Mouse (Mus musculus): ENCODE results near the gene Hist1h2ad. TPM values are rescaled to one million over a fixed set of nuclear protein-coding genes. Genes with fewer than 3 reads are reported as not detected.
"Not testable (repeated sequence)": the region's sequence is repeated elsewhere in the genome, so short reads cannot be mapped to it uniquely, and the experiment has no call there.

The Hist1h2ad gene
- total RNA-seq (2014; rRNA removed), result 162 and 232 TPM in 2 replicates
- polyA plus RNA-seq (2015; fragmentation: Nextera tagmentation; extraction: Ambion mirVana), result not detected in 2 replicates

- peak within 1 kb of the TSS; percentile 38 for H3K4me3 ChIP-seq (ENCODE audit: low read depth, low read length)
- not testable (repeated sequence) for H3K27me3 ChIP-seq (ENCODE audit: insufficient read depth, low read length); H3K36me3 ChIP-seq (ENCODE audit: insufficient read depth, low read length); H3K9ac ChIP-seq (replicated peaks; ENCODE audit: low read length, poor library complexity, severe bottlenecking); H3K9me3 ChIP-seq (ENCODE audit: low read length); H3K4me1 ChIP-seq (ENCODE audit: insufficient read depth, low read length)
- WGBS, result under 1% methylated on average over 22 of the region's 42 CpGs
- peak within 1 kb of the TSS; percentile 67 for H3K27ac ChIP-seq (ENCODE audit: low read depth, low read length)
- ATAC-seq (ENCODE audit: low FRiP score), result peak; percentile 93
- peak; percentile 99 for DNase-seq (ENCODE audit: low spot score)
- H3K4me2 ChIP-seq (ENCODE audit: low read depth, low read length, poor library complexity, severe bottlenecking), result peak within 1 kb of the TSS; percentile 54
These were observed at the start of gene Hist1h2ad, which contains the start of gene Hist1h2bf for GRCm38 (mm10) chr13:23573898-23574524. Hist1h2ad (plus strand) TSS chr13:23574381. Hist1h2bf (minus strand) TSS chr13:23574196.

- no peaks in the 10 kb centered on the region for H3K36me3 ChIP-seq (ENCODE audit: insufficient read depth, low read length)
- H3K9ac ChIP-seq (replicated peaks; ENCODE audit: low read length, poor library complexity, severe bottlenecking), result no peak overlapping the region
- H3K27ac ChIP-seq (ENCODE audit: low read depth, low read length), result no peak overlapping the region
- no peaks in the 10 kb centered on the region; the same call in 1 of the 2 replicates for H3K4me1 ChIP-seq (ENCODE audit: insufficient read depth, low read length)
- TF ChIP-seq CTCF (IDR thresholded peaks at IDR 0.05), result peak; percentile 91
- 9% methylated on average over 5 of the region's 5 CpGs for WGBS
- H3K4me3 ChIP-seq (ENCODE audit: low read depth, low read length), result peak overlapping the region; percentile 10; the same call in 1 of the 2 replicates
- ATAC-seq (ENCODE audit: low FRiP score) (no peak), DNase-seq (ENCODE audit: low spot score) (peak; percentile 89)
- H3K4me2 ChIP-seq (ENCODE audit: low read depth, low read length, poor library complexity, severe bottlenecking), result 0 out of 2 replicates have a peak overlapping the region, but pooled peaks have one; percentile 0
- H3K27me3 ChIP-seq (ENCODE audit: insufficient read depth, low read length), result no peaks in the 10 kb centered on the region
- no peaks in the 10 kb centered on the region for H3K9me3 ChIP-seq (ENCODE audit: low read length)
These were observed 49.5 kb upstream of the Hist1h2ad start for GRCm38 (mm10) chr13:23524654-23525053.

DNA sequence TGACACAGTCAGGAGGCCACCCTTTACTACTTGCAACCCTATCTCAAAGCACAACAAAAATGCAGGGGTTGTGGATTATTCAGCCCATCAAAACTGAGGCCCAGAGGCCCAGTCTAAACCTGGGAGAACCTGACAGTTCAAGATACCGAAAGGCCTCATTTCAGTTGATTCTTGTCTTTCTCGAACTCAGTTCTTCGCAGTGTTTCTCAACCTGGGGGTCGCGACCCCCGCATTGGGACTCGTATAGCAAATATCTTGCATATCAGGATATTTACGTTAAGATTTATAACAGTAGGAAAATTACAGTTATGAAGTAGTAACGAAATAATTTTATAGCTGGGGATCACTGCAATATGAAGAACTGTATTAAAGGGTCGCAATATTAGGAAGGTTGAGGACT, 48.3 kb upstream of the Hist1h2ad start:
- Histone ChIP-seq H3K9me3 (ENCODE audit: low read length) (no peaks in the 10 kb centered on the region), H3K9ac (replicated peaks; ENCODE audit: low read length, poor library complexity, severe bottlenecking) (no peak overlapping the region), H3K27ac (ENCODE audit: low read depth, low read length) (no peak overlapping the region), H3K4me2 (ENCODE audit: low read depth, low read length, poor library complexity, severe bottlenecking) (peak overlapping the region; percentile 54), H3K4me3 (ENCODE audit: low read depth, low read length) (peak overlapping the region; percentile 41), H3K36me3 (ENCODE audit: insufficient read depth, low read length) (no peaks in the 10 kb centered on the region), H3K27me3 (ENCODE audit: insufficient read depth, low read length) (no peaks in the 10 kb centered on the region), H3K4me1 (ENCODE audit: insufficient read depth, low read length) (no peaks in the 10 kb centered on the region; the same call in 1 of the 2 replicates)
- TF ChIP-seq CTCF (IDR thresholded peaks at IDR 0.05), result no peak
- 2% methylated on average over 10 of the region's 10 CpGs for WGBS
- DNase-seq (ENCODE audit: low spot score) (no peak), ATAC-seq (ENCODE audit: low FRiP score) (no peak)

DNA sequence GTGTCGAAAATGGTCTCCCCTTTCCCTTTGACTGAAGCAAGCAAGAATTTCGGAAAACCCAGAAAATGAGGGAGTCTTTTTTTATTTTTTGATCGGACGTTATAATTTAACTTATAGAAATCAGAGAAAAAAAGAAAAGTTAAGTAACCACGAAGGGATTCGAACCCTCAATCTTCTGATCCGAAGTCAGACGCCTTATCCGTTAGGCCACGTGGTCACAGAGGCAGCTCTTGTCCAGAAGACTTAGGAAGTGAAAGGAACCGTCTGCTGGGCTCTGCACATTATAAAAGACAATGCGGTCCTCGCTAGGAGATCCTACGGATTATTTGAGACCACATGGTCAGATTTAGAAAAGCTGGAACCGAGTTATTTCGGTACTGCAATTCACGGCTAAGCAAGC, 47.9 kb upstream of the Hist1h2ad start:
- TF ChIP-seq CTCF (IDR thresholded peaks at IDR 0.05), result no peak
- Histone ChIP-seq H3K4me2 (ENCODE audit: low read depth, low read length, poor library complexity, severe bottlenecking) (peak overlapping the region; percentile 54), H3K27ac (ENCODE audit: low read depth, low read length) (no peak overlapping the region), H3K4me1 (ENCODE audit: insufficient read depth, low read length) (no peaks in the 10 kb centered on the region; the same call in 1 of the 2 replicates), H3K36me3 (ENCODE audit: insufficient read depth, low read length) (no peaks in the 10 kb centered on the region), H3K27me3 (ENCODE audit: insufficient read depth, low read length) (no peaks in the 10 kb centered on the region), H3K9me3 (ENCODE audit: low read length) (no peaks in the 10 kb centered on the region), H3K9ac (replicated peaks; ENCODE audit: low read length, poor library complexity, severe bottlenecking) (0 out of 2 replicates have a peak overlapping the region, but pooled peaks have one; percentile 15), H3K4me3 (ENCODE audit: low read depth, low read length) (peak overlapping the region; percentile 41)
- DNase-seq (ENCODE audit: low spot score), result peak; percentile 96
- peak; percentile 54 for ATAC-seq (ENCODE audit: low FRiP score)
- under 1% methylated on average over 17 of the region's 17 CpGs for WGBS

GRCm38 (mm10) chr13:23529005-23529404, 45.2 kb upstream of the Hist1h2ad start:
- Histone ChIP-seq H3K4me1 (ENCODE audit: insufficient read depth, low read length) (peaks cover 7% of the 10 kb centered on the region; the same call in 1 of the 2 replicates), H3K9ac (replicated peaks; ENCODE audit: low read length, poor library complexity, severe bottlenecking) (no peak overlapping the region), H3K27ac (ENCODE audit: low read depth, low read length) (no peak overlapping the region), H3K4me2 (ENCODE audit: low read depth, low read length, poor library complexity, severe bottlenecking) (no peak overlapping the region), H3K36me3 (ENCODE audit: insufficient read depth, low read length) (no peaks in the 10 kb centered on the region), H3K27me3 (ENCODE audit: insufficient read depth, low read length) (no peaks in the 10 kb centered on the region), H3K9me3 (ENCODE audit: low read length) (no peaks in the 10 kb centered on the region), H3K4me3 (ENCODE audit: low read depth, low read length) (no peak overlapping the region)
- ATAC-seq (ENCODE audit: low FRiP score), result no peak
- no peak for TF ChIP-seq CTCF (IDR thresholded peaks at IDR 0.05)
- WGBS, result 80% methylated on average over 5 of the region's 5 CpGs
- no peak for DNase-seq (ENCODE audit: low spot score)

GRCm38 (mm10) chr13:23529480-23530165, 44.6 kb upstream of the Hist1h2ad start:
- peak overlapping the region; percentile 52 for H3K4me3 ChIP-seq (ENCODE audit: low read depth, low read length)
- no peak overlapping the region for H3K9ac ChIP-seq (replicated peaks; ENCODE audit: low read length, poor library complexity, severe bottlenecking)
- peak overlapping the region; percentile 58 for H3K4me2 ChIP-seq (ENCODE audit: low read depth, low read length, poor library complexity, severe bottlenecking)
- no peak overlapping the region for H3K27ac ChIP-seq (ENCODE audit: low read depth, low read length)
- H3K36me3 ChIP-seq (ENCODE audit: insufficient read depth, low read length), result no peaks in the 10 kb centered on the region
- DNase-seq (ENCODE audit: low spot score), result no peak
- peaks cover 10% of the 10 kb centered on the region for H3K4me1 ChIP-seq (ENCODE audit: insufficient read depth, low read length)
- no peak for TF ChIP-seq CTCF (IDR thresholded peaks at IDR 0.05)
- H3K27me3 ChIP-seq (ENCODE audit: insufficient read depth, low read length), result no peaks in the 10 kb centered on the region
- ATAC-seq (ENCODE audit: low FRiP score), result no peak
- WGBS, result 24% methylated on average over 2 of the region's 2 CpGs
- no peaks in the 10 kb centered on the region for H3K9me3 ChIP-seq (ENCODE audit: low read length)
